Mouse (Mus musculus) liver, adult 2 months (tissue): ENCODE results near the gene Cenpa.

ENCODE experiments used
- CTCF ChIP-seq: fragments of 200-500 bp; IDR thresholded peaks from 2 replicates; pipeline ENCODE4 v1.5.1; 2011; ENCODE audit warnings: low read depth, low read length, control low read depth
- POLR2A ChIP-seq: fragments of 200-500 bp; IDR thresholded peaks from 2 replicates; pipeline ENCODE4 v1.6.1; 2011; ENCODE audit warnings: low read length, control low read depth; ENCODE audit not compliant: insufficient read depth; ENCODE audit errors: extremely low read depth

DNA sequence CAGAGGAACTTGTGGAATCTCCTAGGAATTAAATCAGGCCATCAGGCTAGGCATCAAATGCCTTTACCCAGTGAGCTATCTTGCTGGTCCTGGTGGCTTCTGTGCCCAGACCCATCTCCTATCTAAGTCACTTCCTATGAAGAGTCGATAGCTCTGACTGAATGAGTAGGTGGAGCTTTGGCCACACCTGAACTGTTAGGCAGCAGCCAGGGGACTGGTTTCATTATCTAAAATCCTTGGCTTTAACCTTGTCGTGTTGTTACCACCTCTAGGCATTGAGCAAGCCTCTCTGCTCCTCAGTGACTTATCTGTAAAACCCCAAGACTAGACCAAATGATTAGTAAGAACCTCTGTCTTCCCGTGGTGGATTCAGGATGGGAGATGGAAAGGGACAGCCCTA lies 49.2 kb upstream of the Cenpa start:
- TF ChIP-seq CTCF (no peak), POLR2A (no peak)
